Mouse (Mus musculus): ENCODE data around the gene Kif16b.

DNA sequence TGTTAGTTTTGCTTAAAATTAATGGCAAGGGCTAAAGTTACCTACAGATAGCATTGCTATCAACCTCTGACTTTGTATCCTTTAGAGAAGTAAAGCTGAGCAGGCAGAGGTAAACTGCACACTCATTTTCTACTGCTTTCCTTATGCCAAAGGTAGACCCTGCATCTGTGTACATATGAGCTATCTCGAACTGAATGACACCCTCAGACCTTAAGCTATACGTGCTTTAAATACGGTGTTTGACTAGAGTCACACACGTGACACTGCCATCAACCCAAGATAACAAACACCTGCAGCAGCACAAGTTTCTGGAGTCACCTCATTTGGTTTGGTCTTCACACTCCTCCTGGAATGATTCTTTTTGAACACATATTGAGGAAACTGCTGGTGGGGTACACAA is 280.2 kb downstream of the Kif16b start:
- TF ChIP-seq RCOR1 (IDR thresholded peaks at IDR 0.05; ENCODE audit: low read depth, low read length) (no peak), USF1 (IDR thresholded peaks at IDR 0.05; ENCODE audit: low read depth, low read length) (no peak), CTCF (IDR thresholded peaks at IDR 0.05 in 2 of 3, conservative IDR thresholded peaks at IDR 0.05 in 1 of 3; ENCODE audit: control insufficient read depth in 1 of 3, insufficient read depth in 1 of 3, low read depth in 2 of 3, low read length in 3 of 3, poor library complexity in 1 of 3, severe bottlenecking in 1 of 3) (no peak), ZKSCAN1 (IDR thresholded peaks at IDR 0.05; ENCODE audit: low read depth, low read length) (no peak), NRF1 (IDR thresholded peaks at IDR 0.05; ENCODE audit: insufficient read depth, low read depth, low read length, poor library complexity, severe bottlenecking) (no peak), POLR2A (IDR thresholded peaks at IDR 0.05; ENCODE audit: control insufficient read depth in 1 of 2, insufficient read depth in 1 of 2, low read depth in 1 of 2, low read length in 2 of 2, poor library complexity in 1 of 2) (no peak), EP300 (IDR thresholded peaks at IDR 0.05; ENCODE audit: low read depth in 1 of 2, low read length in 2 of 2) (no peak), USF2 (IDR thresholded peaks at IDR 0.05; ENCODE audit: borderline replicate concordance in 1 of 2, insufficient read depth in 1 of 2, low read depth in 1 of 2, low read length in 2 of 2) (no peak), TCF12 (IDR thresholded peaks at IDR 0.05; ENCODE audit: low read depth, low read length) (no peak), POLR2AphosphoS2 (IDR thresholded peaks at IDR 0.05; ENCODE audit: low read length) (no peak), SMC3 (IDR thresholded peaks at IDR 0.05; ENCODE audit: low read depth, low read length) (no peak), GATA1 (IDR thresholded peaks at IDR 0.05; ENCODE audit: low read depth, low read length) (no peak)
